Mouse (Mus musculus) right cerebral cortex, postnatal 10 days (tissue): ENCODE results near the gene Rsrc2.
A peak's percentile ranks its signal among the peaks of the same experiment; 100 is the strongest.
"Not testable (repeated sequence)": the region's sequence is repeated elsewhere in the genome, so short reads cannot be mapped to it uniquely, and the experiment has no call there.

Experiments used
- DNase-seq, 2 experiments: peaks; one replicate each; pipeline ENCODE4 v3.0.0; 2021; ENCODE audit warnings: low spot score in 2 of 2

The Rsrc2 gene

GRCm38 (mm10) chr5:123749065-123750064 is at the start of gene Rsrc2, which contains the start of gene Kntc1:
Gene Rsrc2 (minus strand): TSS chr5:123749414.
Gene Kntc1 (plus strand): TSS chr5:123749716.
- peak; percentile 99 to 100 for DNase-seq

- no peak for DNase-seq
Observed at GRCm38 (mm10) chr5:123793081-123793480, 43.9 kb upstream of the Rsrc2 start.

- DNase-seq: no peak
Observed at GRCm38 (mm10) chr5:123788976-123789375, 39.8 kb upstream of the Rsrc2 start.

GRCm38 (mm10) chr5:123781864-123782263 is 32.6 kb upstream of the Rsrc2 start:
- DNase-seq: no peak

- DNase-seq: no peak
Observed at GRCm38 (mm10) chr5:123780716-123781115, 31.5 kb upstream of the Rsrc2 start.

GRCm38 (mm10) chr5:123773441-123773840 is 24.2 kb upstream of the Rsrc2 start:
- DNase-seq: no peak

GRCm38 (mm10) chr5:123766455-123766854 is 17.2 kb upstream of the Rsrc2 start:
- DNase-seq: not testable (repeated sequence)

GRCm38 (mm10) chr5:123765506-123765905 is 16.3 kb upstream of the Rsrc2 start:
- DNase-seq: no peak

- DNase-seq: no peak
Observed at GRCm38 (mm10) chr5:123748339-123749064, 712 bp downstream of the Rsrc2 start.

GRCm38 (mm10) chr5:123747604-123748003 is 1.6 kb downstream of the Rsrc2 start:
- no peak for DNase-seq

- DNase-seq: no peak
Observed at GRCm38 (mm10) chr5:123746253-123746652, 3.0 kb downstream of the Rsrc2 start.

- no peak for DNase-seq
Observed at GRCm38 (mm10) chr5:123744358-123744757, 4.9 kb downstream of the Rsrc2 start.

- no peak for DNase-seq
Observed at GRCm38 (mm10) chr5:123730981-123731380, 18.2 kb downstream of the Rsrc2 start.

GRCm38 (mm10) chr5:123723816-123724215 is 25.4 kb downstream of the Rsrc2 start:
- not testable (repeated sequence) for DNase-seq

GRCm38 (mm10) chr5:123720328-123721311 is 28.6 kb downstream of the Rsrc2 start, which contains the start of gene Zcchc8:
Gene Zcchc8 (minus strand): TSS chr5:123721100.
- DNase-seq: peak; percentile 98

GRCm38 (mm10) chr5:123714622-123715021 is 34.6 kb downstream of the Rsrc2 start:
- DNase-seq: no peak

GRCm38 (mm10) chr5:123713782-123714181 is 35.4 kb downstream of the Rsrc2 start:
- no peak for DNase-seq

- DNase-seq: no peak
Observed at GRCm38 (mm10) chr5:123709571-123709970, 39.6 kb downstream of the Rsrc2 start.

GRCm38 (mm10) chr5:123708598-123708997 is 40.6 kb downstream of the Rsrc2 start:
- no peak for DNase-seq

- peak; percentile 63 to 76 for DNase-seq
Observed at GRCm38 (mm10) chr5:123700625-123701024, 48.6 kb downstream of the Rsrc2 start.

- peak; percentile 49 to 83 for DNase-seq
Observed at GRCm38 (mm10) chr5:123699198-123699597, 50.0 kb downstream of the Rsrc2 start.
